Comparison of ENCODE assay signal across 28 mouse cellular contexts in the genomic region with DNA sequence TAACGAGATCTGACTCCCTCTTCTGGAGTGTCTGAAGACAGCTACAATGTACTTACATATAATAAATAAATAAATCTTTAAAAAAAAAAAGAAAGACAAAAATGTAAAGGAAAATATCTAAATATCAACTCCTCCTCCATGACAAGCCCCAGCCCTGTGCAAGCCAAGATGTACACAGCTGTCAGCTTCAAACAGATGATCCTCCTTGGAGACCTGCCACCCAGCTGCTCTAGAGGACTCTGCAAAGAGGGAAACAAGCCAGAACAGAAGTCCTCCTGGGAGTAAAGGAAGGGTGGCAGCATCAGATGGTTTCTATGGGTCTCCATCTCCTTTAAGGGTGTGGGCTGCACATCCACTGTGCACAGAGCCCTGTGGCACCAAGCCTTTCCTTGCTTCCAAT.
DNase-seq lines count a peak whose midpoint lies in the region; ATAC-seq and TF ChIP-seq lines count a peak whose summit lies in the region.
"Had no signal": no experiment of that assay in that cellular context is flagged by ENCODE, and none has a peak within 500 bp of the region (broad histone marks: within the 10 kb centered on the region; RNA-seq: fewer than 3 reads in every experiment).

No protein-coding gene starts in this region.

- TF ChIP-seq CTCF in forebrain, postnatal 0 days (IDR thresholded peaks at IDR 0.05; ENCODE audit: low read depth) = no peak
- no peak for TF ChIP-seq CTCF in lung, adult 2 months (IDR thresholded peaks at IDR 0.05; ENCODE audit: insufficient read depth, low read length)

- no peak overlapping the region for H3K27ac ChIP-seq in forebrain, postnatal 0 days (ENCODE audit: low read depth, low read length)
- no peak overlapping the region for H3K27ac ChIP-seq in forebrain, embryonic 11.5 days (ENCODE audit: low read depth, low read length)
- no peak overlapping the region for H3K27ac ChIP-seq in lung, embryonic 15.5 days
- H3K27ac ChIP-seq: embryonic facial prominence, embryonic 10.5 days; embryonic facial prominence, embryonic 13.5 days; forebrain, embryonic 13.5 days; heart, embryonic 13.5 days; hindbrain, embryonic 14.5 days; hindbrain, postnatal 0 days had no signal

- no peak overlapping the region for H3K4me3 ChIP-seq in forebrain, postnatal 0 days (ENCODE audit: low read depth, low read length)
- no peak overlapping the region for H3K4me3 ChIP-seq in forebrain, embryonic 11.5 days (ENCODE audit: low read depth, low read length)
- no peak overlapping the region for H3K4me3 ChIP-seq in lung, embryonic 15.5 days
- no peak overlapping the region for H3K4me3 ChIP-seq in lung, adult 2 months (replicated peaks; ENCODE audit: extremely low read depth, low read depth, low read length)
- H3K4me3 ChIP-seq: embryonic facial prominence, embryonic 10.5 days; embryonic facial prominence, embryonic 13.5 days; erythroblast, embryonic 14.5 days; forebrain, embryonic 13.5 days; heart, embryonic 13.5 days had no signal

- no CpG with 5 or more reads among the region's 1 CpGs for WGBS in forebrain, postnatal 0 days
- no CpG with 5 or more reads among the region's 1 CpGs for WGBS in forebrain, embryonic 11.5 days
- 57% methylated on average over 1 of the region's 1 CpGs for WGBS in lung, embryonic 15.5 days
- 67% methylated on average over 1 of the region's 1 CpGs for WGBS in lung, adult 2 months

- H3K4me1 ChIP-seq in forebrain, postnatal 0 days (ENCODE audit: insufficient read depth) = peaks cover 3% of the 10 kb centered on the region; the same call in 1 of the 2 replicates
- no peaks in the 10 kb centered on the region for H3K4me1 ChIP-seq in forebrain, embryonic 11.5 days (replicated peaks; ENCODE audit: control insufficient read depth, insufficient read depth, low read length)
- H3K4me1 ChIP-seq in lung, embryonic 15.5 days = 0 out of 2 replicates have a peak, but pooled peaks cover 6% of the 10 kb centered on the region
- H3K4me1 ChIP-seq in lung, adult 2 months (ENCODE audit: control insufficient read depth, insufficient read depth, low read length) = no peaks in the 10 kb centered on the region
- H3K4me1 ChIP-seq: embryonic facial prominence, embryonic 13.5 days; heart, embryonic 13.5 days had no signal

- no peak overlapping the region for H3K9ac ChIP-seq in forebrain, postnatal 0 days
- no peak overlapping the region for H3K9ac ChIP-seq in forebrain, embryonic 11.5 days (ENCODE audit: low read length)
- H3K9ac ChIP-seq in lung, embryonic 15.5 days = no peak overlapping the region
- H3K9ac ChIP-seq: embryonic facial prominence, embryonic 13.5 days; forebrain, embryonic 13.5 days; heart, embryonic 13.5 days; hindbrain, embryonic 14.5 days had no signal

- DNase-seq in forebrain, postnatal 0 days = no peak
- DNase-seq in forebrain, embryonic 11.5 days (ENCODE audit: low spot score) = no peak
- DNase-seq in kidney, postnatal 10 days = peak; percentile 18
- no peak for DNase-seq in kidney, adult 8-10 months
- DNase-seq in lung, postnatal 25 days (ENCODE audit: low spot score) = no peak
- DNase-seq in lung, postnatal 10 days = peak; percentile 15
- DNase-seq in lung, adult 2 months = no peak
- DNase-seq: adrenal gland, postnatal 10 days; adrenal gland, postnatal 36 days; cerebellum, adult 11-12 months; cerebellum, adult 8-10 months; cerebellum, postnatal 36 days; embryo, embryonic 11 days; gastrocnemius, postnatal 25 days; heart, adult 18-20 months; heart, postnatal 14 days; heart, postnatal 4 days had no signal

- 0 out of 2 replicates have a peak, but pooled peaks have one; percentile 34 for ATAC-seq in forebrain, postnatal 0 days
- ATAC-seq in forebrain, embryonic 11.5 days (replicated peaks; ENCODE audit: low FRiP score) = no peak
- ATAC-seq in lung, embryonic 15.5 days (ENCODE audit: borderline replicate concordance, extremely low read depth, low FRiP score, low TSS enrichment) = peak; percentile 73; the same call in 1 of the 2 replicates
- ATAC-seq: forebrain, embryonic 13.5 days; forebrain, embryonic 16.5 days; hindbrain, postnatal 0 days; inflammation-experienced regulatory T-cells, adult 6 months; Patski had no signal

- H3K9me3 ChIP-seq in forebrain, postnatal 0 days (ENCODE audit: low read length) = no peaks in the 10 kb centered on the region
- no peaks in the 10 kb centered on the region for H3K9me3 ChIP-seq in forebrain, embryonic 11.5 days (ENCODE audit: control insufficient read depth, low read length)
- H3K9me3 ChIP-seq in lung, embryonic 15.5 days = no peaks in the 10 kb centered on the region
- H3K9me3 ChIP-seq: embryonic facial prominence, embryonic 10.5 days; embryonic facial prominence, embryonic 13.5 days; forebrain, embryonic 13.5 days; heart, embryonic 13.5 days had no signal

- H3K36me3 ChIP-seq in forebrain, postnatal 0 days (ENCODE audit: insufficient read depth) = no peaks in the 10 kb centered on the region
- H3K36me3 ChIP-seq in forebrain, embryonic 11.5 days (ENCODE audit: control insufficient read depth, insufficient read depth, low read length) = no peaks in the 10 kb centered on the region
- H3K36me3 ChIP-seq in lung, embryonic 15.5 days = no peaks in the 10 kb centered on the region
- H3K36me3 ChIP-seq: embryonic facial prominence, embryonic 10.5 days; embryonic facial prominence, embryonic 13.5 days; heart, embryonic 13.5 days had no signal

- H3K4me2 ChIP-seq in forebrain, postnatal 0 days (ENCODE audit: low read depth) = no peak overlapping the region
- H3K4me2 ChIP-seq in forebrain, embryonic 11.5 days (ENCODE audit: low read depth, low read length, severe bottlenecking) = no peak overlapping the region
- no peak overlapping the region for H3K4me2 ChIP-seq in lung, embryonic 15.5 days
- H3K4me2 ChIP-seq: embryonic facial prominence, embryonic 13.5 days; forebrain, embryonic 13.5 days; heart, embryonic 13.5 days; hindbrain, embryonic 14.5 days had no signal

- H3K27me3 ChIP-seq in forebrain, postnatal 0 days (ENCODE audit: insufficient read depth, low read length) = no peaks in the 10 kb centered on the region
- no peaks in the 10 kb centered on the region for H3K27me3 ChIP-seq in forebrain, embryonic 11.5 days (ENCODE audit: control insufficient read depth, insufficient read depth, low read length)
- no peaks in the 10 kb centered on the region for H3K27me3 ChIP-seq in lung, embryonic 15.5 days
- H3K27me3 ChIP-seq: embryonic facial prominence, embryonic 13.5 days; forebrain, embryonic 13.5 days; heart, embryonic 13.5 days had no signal

- TF ChIP-seq POLR2A in lung, adult 2 months (IDR thresholded peaks at IDR 0.05; ENCODE audit: borderline replicate concordance, extremely low read depth, low read depth, low read length) = no peak

Comparison
In these comparisons a context has a peak if more than half of its experiments do, and no peak if none do; other contexts are left out.
1. DNase-seq: peak in kidney, postnatal 10 days (single experiment) and lung, postnatal 10 days (single experiment); none in forebrain, postnatal 0 days (single experiment), forebrain, embryonic 11.5 days (single experiment), kidney, adult 8-10 months (0 of 2), lung, postnatal 25 days (single experiment) and lung, adult 2 months (single experiment).